Mouse (Mus musculus) hindbrain, embryonic 10.5 days (tissue): Measurements from ENCODE around the gene Sympk. TPM values are rescaled to one million over a fixed set of nuclear protein-coding genes. Genes with fewer than 3 reads are reported as not detected.

Experiments used
- polyA plus RNA-seq: library from polyadenylated mRNA; unstranded; fragments of >200 nt; fragmentation: Nextera tagmentation; extraction: Ambion mirVana; gene quantifications from 2 replicates; pipeline ENCODE4 v1.2.1, GENCODE M21; 2016

The Sympk gene
- polyA plus RNA-seq, 1 experiment from 2014 or later: 57.2 TPM

Other genes with a start within 250 kb of the Sympk start
- gene Psg19, start 225.9 kb upstream of the Sympk start, polyA plus RNA-seq: not detected in 2 replicates
- not detected in 2 replicates for gene Psg17, start 202.8 kb upstream of the Sympk start, polyA plus RNA-seq
- gene Mill2, start 184.4 kb upstream of the Sympk start, polyA plus RNA-seq: 0.26 and 0.31 TPM in 2 replicates
- gene Pglyrp1, start 153.0 kb upstream of the Sympk start, polyA plus RNA-seq: 1.0 and 1.5 TPM in 2 replicates
- gene Ccdc61, start 114.0 kb upstream of the Sympk start, polyA plus RNA-seq: 36.8 and 39.2 TPM in 2 replicates
- 3.5 and 7.3 TPM in 2 replicates for gene Nova2, start 98.5 kb upstream of the Sympk start, polyA plus RNA-seq
- 0.09 TPM in 1 of 2 replicates, not detected in the other for gene Nanos2, start 37.0 kb upstream of the Sympk start, polyA plus RNA-seq
- 4.1 and 5.0 TPM in 2 replicates for gene Mypop, start 33.1 kb upstream of the Sympk start, polyA plus RNA-seq
- 23.2 and 31.1 TPM in 2 replicates for gene Irf2bp1, start 20.3 kb upstream of the Sympk start, polyA plus RNA-seq
- gene Foxa3, start 839 bp upstream of the Sympk start, polyA plus RNA-seq: 0.07 TPM in 1 of 2 replicates, not detected in the other
- not detected in 2 replicates for gene Rsph6a, start 30.3 kb downstream of the Sympk start, polyA plus RNA-seq
- gene Dmwd, start 51.9 kb downstream of the Sympk start, polyA plus RNA-seq: 16.6 and 20.7 TPM in 2 replicates
- gene Dmpk, start 59.5 kb downstream of the Sympk start, polyA plus RNA-seq: 9.9 and 10.2 TPM in 2 replicates
- 7.4 and 8.4 TPM in 2 replicates for gene Six5, start 70.2 kb downstream of the Sympk start, polyA plus RNA-seq
- gene Gm4969, start 94.0 kb downstream of the Sympk start, polyA plus RNA-seq: 1.2 and 1.5 TPM in 2 replicates
- gene Fbxo46, start 95.5 kb downstream of the Sympk start, polyA plus RNA-seq: 17.1 and 19.4 TPM in 2 replicates
- 16.7 and 22.1 TPM in 2 replicates for gene Qpctl, start 124.9 kb downstream of the Sympk start, polyA plus RNA-seq
- 184 TPM in 2 replicates for gene Snrpd2, start 125.3 kb downstream of the Sympk start, polyA plus RNA-seq
- 0.95 and 1.3 TPM in 2 replicates for gene Gipr, start 141.8 kb downstream of the Sympk start, polyA plus RNA-seq
- gene Eml2, start 152.0 kb downstream of the Sympk start, polyA plus RNA-seq: 2.8 and 4.9 TPM in 2 replicates
- 1.8 and 2.9 TPM in 2 replicates for gene Gpr4, start 188.2 kb downstream of the Sympk start, polyA plus RNA-seq
- 47.8 and 51.1 TPM in 2 replicates for gene Opa3, start 204.0 kb downstream of the Sympk start, polyA plus RNA-seq
- gene Vasp, start 247.4 kb downstream of the Sympk start, polyA plus RNA-seq: 58.8 and 62.0 TPM in 2 replicates